Mouse (Mus musculus) granulocyte monocyte progenitor cell, adult 5-6 weeks (primary cell): ENCODE measurements around the gene B9d1. TPM values are rescaled to one million over a fixed set of nuclear protein-coding genes. Genes with fewer than 3 reads are reported as not detected.

Experiments used
- ATAC-seq: replicated peaks from 2 replicates; pipeline ENCODE4 v1.8.0; 2016; ENCODE audit warnings: mild to moderate bottlenecking, moderate TSS enrichment, inconsistent platforms; ENCODE audit not compliant: poor library complexity, severe bottlenecking
- total RNA-seq, 2 experiments: library from RNA; stranded (forward) in 1 of 2; stranded (reverse) in 1 of 2; fragments of 200-712, 200-1000 nt in 1 of 2; fragments of >200 nt in 1 of 2; fragmentation: Nextera tagmentation in 1 of 2; gene quantifications; 2 replicates each; pipeline ENCODE4 v1.2.3; 2014 to 2017

B9d1 gene
- total RNA-seq, 2 experiments from 2014 or later: not detected

DNA sequence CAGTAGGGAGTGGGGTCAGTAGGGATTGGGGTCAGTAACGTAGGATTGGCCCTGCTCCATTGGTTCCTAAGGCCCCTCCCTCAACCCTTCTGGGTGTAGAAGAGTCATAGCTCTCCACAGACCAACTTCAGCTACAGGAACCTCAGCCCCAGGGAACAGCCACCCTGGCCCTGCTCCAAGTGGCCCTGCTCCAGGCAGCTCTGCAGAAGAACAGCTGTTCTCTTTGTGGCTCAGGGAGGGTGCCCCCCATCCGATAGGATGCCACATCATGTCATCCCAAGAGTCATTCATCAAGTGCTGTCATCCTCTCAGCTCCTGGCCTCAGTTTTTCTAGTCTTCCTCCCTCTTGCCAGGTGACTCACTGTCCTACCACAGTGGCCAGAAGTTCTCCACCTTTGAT is 17.5 kb upstream of the B9d1 start:
- no peak for ATAC-seq

DNA sequence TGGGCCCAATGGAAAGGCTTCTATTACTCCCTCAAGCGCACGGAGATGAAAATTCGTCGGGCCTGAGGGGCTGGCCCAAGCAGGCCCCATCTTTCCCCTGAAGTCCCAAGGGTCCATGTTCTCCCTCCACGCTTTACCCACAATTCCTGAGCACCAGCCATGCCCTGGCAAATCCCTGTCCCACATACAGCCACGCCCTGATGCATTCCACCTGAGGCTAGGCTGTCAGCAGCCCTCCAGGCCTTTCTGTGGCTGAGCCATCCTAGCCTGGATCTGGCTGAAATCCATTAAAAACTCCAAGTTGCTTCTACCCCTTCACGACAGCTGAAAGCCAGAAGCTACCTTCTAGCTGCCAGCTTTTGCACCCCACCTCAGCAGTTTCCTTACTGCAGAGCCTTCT is 17.0 kb upstream of the B9d1 start:
- no peak for ATAC-seq

GRCm38 (mm10) chr11:61489085-61489484 is 15.9 kb upstream of the B9d1 start:
- no peak for ATAC-seq

- no peak for ATAC-seq
Measured at GRCm38 (mm10) chr11:61489874-61490273, 15.1 kb upstream of the B9d1 start.

DNA sequence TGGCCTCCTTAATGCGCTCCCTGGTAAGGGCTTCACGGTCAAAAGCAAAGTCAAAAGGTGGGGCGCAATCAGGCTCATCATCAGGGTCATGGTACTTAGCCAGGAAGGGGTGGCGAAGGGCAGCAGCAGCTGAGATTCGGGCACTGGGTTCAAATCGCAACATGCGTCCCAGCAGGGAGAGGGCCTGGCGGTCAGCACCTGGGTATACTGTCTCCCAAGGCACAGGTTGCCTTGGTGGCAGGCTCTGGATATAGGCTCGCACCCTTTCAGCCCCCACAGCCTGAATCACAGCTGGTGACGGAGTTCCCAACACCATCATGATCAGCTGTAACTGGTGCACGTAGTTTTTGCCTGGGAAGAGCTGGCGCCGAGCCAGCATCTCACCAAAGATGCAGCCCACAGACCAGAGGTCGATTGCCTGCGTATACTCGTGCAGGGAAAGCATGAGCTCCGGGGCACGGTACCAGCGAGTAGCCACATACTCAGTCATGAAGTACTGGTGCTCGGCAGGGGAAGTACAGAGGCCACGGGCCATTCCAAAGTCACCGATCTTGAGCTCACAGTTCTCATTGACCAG is 13.9 kb upstream of the B9d1 start:
- ATAC-seq: no peak

DNA sequence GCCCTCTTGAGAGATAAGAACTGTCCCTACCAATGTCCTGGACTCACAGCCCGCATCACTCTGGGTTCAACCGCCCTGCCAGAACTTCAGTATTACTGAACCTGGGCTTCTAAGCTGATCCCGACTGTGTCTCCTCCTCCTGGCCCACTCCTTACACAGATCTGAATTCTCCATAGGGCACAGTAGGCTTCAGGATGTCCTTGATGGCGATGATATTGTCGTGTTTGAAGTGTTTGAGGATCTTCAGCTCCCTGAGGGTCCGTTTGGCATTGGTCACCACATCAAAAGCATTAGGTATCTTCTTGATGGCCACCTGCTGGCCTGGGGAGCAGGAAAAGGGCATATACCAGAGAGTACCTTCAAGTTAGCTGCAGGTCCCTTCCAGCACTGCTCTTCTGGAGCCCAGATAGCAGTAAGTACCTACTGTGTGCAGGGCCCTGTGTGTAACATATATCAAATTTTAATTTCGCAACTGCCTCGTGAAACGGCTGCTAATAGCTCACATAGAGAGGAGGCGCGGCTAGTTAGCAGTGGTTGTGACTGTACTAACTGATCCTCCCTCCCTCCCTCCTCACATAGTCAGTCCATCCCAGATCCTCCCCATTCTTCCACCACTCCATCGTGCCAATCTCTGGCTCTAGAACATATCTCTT is 12.1 kb upstream of the B9d1 start:
- no peak for ATAC-seq

DNA sequence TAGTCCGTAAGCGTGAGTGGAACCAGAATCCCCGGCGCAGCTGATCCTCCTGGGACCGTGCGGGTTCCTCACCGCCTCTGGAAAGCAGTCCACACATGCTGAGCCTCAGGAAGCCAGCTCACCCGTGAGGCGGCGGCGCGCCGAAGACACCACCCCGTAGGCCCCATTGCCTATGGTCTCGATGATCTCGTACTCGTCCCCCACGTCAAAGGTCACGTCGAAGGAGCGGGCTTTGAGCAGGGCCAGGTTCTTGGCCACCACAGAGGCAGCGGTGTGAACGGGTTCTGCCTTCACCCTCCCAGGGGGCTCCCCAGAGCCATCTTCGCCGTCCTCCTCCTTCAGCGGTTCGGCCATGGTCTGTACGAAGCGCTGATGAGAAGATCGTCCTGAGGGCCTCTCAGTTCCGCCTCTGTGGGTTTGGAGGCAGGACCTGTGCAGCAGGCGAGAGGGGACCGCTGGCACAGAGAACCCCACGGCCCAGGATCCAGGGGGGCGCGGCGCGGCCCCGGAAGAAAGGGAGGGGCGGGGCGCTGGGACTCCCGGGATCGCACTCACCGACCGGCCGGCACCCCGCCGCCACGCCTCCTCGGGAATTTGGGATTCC is 11.3 kb upstream of the B9d1 start:
- peak; percentile 60 for ATAC-seq

DNA sequence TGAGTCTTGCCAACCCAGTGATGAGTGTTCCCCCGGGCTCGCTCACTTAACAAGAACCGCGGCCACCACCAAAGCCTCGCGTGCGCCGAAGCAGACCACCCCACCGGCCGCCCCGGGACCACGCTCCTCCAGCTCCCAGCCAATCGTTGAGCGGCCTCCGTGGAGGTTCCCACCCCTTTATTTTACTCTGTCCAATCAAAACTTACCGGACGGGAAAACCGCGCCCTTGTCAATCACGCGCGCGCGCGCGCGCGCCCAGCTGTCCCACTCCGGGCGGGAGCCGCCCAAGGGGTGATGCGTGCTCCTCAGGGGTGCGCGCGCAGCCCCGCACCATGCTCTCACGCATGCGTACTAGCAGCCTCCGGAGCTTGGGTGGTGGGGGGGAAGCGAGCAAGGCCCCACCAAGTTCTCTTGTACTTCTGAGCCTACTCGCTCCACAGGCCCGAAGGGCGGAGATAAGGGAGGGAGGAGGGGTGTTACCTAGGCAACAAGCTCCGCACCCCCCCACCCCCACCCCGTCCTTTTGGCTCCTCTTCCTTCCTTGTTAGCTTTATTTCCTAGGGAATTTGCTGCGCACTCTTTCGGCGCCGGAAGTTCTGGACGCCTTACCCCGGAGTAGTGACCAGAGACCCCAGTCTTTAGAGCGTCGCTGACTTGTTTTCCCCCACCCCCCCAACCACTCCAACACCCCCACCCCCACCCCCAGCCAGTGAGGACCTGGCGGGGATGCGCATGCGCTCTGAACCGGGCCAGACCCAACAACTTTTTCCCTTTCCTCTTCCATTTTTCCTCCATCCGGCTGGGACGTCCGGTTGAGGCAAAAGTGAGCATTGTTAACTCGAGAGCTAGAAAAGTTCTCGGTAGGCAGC is 10.6 kb upstream of the B9d1 start, which contains the start of gene Mapk7:
Gene Mapk7 (minus strand): TSS at position 278 of the 869 bp plus-strand sequence.
- peak; percentile 87 for ATAC-seq

GRCm38 (mm10) chr11:61495528-61495927 is 9.4 kb upstream of the B9d1 start:
- no peak for ATAC-seq

GRCm38 (mm10) chr11:61497490-61497889 is 7.5 kb upstream of the B9d1 start:
- ATAC-seq: no peak

DNA sequence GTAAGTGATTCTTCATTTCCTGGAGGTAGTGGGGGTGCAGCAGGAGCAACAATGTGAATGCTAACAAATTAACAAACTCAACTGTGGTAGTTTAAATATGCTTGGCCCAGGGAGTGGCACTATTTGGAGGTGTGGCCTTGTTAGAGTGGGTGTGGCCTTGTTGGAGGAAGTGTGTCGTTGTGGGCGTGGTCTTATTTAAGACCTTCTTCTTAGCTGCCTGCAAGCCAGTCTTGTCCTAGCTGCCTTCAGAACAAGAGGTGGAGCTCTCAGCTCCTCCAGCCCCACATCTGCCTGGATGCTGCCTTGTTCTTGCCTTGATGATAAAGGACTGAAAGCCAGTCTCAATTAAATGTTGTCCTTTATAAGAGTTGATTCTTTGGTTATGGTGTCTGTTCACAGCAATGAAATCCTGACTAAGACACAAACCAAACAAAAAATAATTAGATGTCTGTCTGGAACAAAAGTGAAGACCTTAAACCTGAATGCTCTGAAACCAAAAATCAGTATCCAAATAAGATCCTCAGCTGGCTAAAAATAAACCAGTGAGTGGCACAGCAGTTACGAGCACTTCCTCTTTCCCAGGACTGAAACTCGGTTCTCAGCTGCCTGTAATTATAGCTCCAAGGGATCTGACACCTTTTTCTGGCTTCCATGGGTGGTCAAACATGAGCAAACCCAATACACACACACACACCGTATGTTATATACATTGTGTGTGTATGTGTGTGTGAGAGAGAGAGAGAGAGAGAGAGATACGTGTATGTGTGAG is 6.0 kb upstream of the B9d1 start:
- ATAC-seq: peak; percentile 46

GRCm38 (mm10) chr11:61503933-61504332 is 1.0 kb upstream of the B9d1 start:
- no peak for ATAC-seq

DNA sequence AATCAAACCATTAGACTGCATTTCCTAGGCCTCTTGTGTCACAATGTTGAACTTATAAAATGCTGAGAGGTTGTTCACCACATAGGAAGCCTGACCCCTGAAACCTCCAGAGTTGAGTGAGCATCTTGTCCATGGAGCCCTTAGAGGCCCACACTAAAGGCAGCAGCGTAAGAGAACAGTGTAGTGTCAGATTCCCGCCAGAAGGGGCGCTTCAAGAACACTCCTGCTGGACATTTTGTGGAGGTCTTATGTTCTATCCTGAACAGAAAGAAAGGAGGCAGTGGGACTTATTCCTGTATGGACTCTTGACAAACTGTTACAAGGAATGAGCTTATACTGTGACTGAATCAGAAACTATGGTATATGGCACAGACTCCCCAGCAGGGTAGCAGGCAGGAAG is 10.0 kb downstream of the B9d1 start:
- ATAC-seq: peak; percentile 50; the same call in 1 of the 2 replicates

GRCm38 (mm10) chr11:61517971-61518370 is 13.0 kb downstream of the B9d1 start:
- ATAC-seq: no peak

DNA sequence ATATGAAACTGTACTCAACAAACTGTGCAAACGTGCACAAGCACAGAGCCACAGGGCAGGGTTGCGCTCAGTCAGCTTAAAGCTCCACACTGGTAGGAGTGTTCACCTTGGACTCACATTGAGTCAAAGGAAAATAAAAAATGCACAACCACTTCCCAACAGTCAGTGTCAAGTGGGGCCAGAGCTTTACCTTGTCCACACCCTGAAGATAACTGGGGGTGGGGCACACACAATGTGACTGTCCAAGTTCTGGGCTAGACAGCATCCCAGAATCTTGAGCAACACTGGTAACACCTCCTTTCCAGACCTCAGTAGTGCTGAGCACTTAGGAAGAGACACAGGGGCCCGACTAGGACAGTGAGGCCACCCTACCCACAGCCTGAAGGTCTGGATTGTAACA is 13.9 kb downstream of the B9d1 start:
- no peak for ATAC-seq

- no peak for ATAC-seq
Measured at GRCm38 (mm10) chr11:61519484-61520107, 14.7 kb downstream of the B9d1 start.

- ATAC-seq: no peak
Measured at GRCm38 (mm10) chr11:61526872-61527271, 21.9 kb downstream of the B9d1 start.

- ATAC-seq: no peak; the same call in 1 of the 2 replicates
Measured at GRCm38 (mm10) chr11:61529268-61529713, 24.3 kb downstream of the B9d1 start.

- no peak for ATAC-seq
Measured at GRCm38 (mm10) chr11:61532820-61533219, 27.9 kb downstream of the B9d1 start.

GRCm38 (mm10) chr11:61533571-61533970 is 28.6 kb downstream of the B9d1 start:
- ATAC-seq: no peak
